Mouse (Mus musculus) E14TG2a.4 (cell line): Measurements from ENCODE around the gene Esyt1.
A peak's percentile ranks its signal among the peaks of the same experiment; 100 is the strongest.

ENCODE experiments used
- H3K27me3 ChIP-seq: 2 replicates; pipeline ENCODE4 v1.6.1; 2014; ENCODE audit warnings: low read length, control low read depth; ENCODE audit not compliant: insufficient read depth
- H3K36me3 ChIP-seq: 2 replicates; pipeline ENCODE4 v1.6.1; 2014; ENCODE audit warnings: low read length, control low read depth; ENCODE audit not compliant: insufficient read depth
- H3K4me1 ChIP-seq: replicated peaks from 2 replicates; pipeline ENCODE4 v1.6.1; 2014; ENCODE audit warnings: low read depth, low read length, control low read depth
- H3K4me3 ChIP-seq: replicated peaks from 2 replicates; pipeline ENCODE4 v1.5.1; 2014; ENCODE audit warnings: mild to moderate bottlenecking, low read length
- H3K9me3 ChIP-seq: 2 replicates; pipeline ENCODE4 v1.6.1; 2014; ENCODE audit warnings: low read length, control low read depth
- CTCF ChIP-seq: conservative IDR thresholded peaks from 2 replicates; pipeline ENCODE4 v1.5.1; 2014; ENCODE audit warnings: low read length
- NANOG ChIP-seq: IDR thresholded peaks from 2 replicates; pipeline ENCODE4 v1.6.1; 2014; ENCODE audit warnings: borderline replicate concordance, low read length, mixed read lengths
- POU5F1 ChIP-seq: IDR thresholded peaks from 2 replicates; pipeline ENCODE4 v1.6.1; 2014; ENCODE audit warnings: low read length, borderline replicate concordance

Gene Esyt1

DNA sequence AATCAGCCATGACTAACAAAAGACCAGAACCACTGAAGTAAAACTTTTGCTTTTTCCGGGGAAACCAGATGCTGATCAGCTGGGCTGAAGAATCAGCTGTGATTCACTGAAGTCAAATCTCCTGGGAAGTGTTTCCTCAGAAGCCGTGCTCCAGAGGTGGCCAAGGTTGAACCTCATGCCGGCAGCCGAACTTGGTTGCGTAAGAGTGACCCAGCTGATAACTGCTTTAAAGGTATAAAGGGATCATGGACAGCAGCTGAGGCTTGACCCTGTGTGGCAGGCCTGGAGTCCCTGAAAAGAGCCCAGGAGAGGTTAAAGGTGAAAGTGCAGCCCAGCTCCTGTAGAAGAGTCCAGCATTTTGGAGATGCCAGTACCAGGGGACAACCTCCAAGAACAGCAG is 23.3 kb downstream of the Esyt1 start:
- Histone ChIP-seq H3K27me3 (no peaks in the 10 kb centered on the region), H3K9me3 (no peaks in the 10 kb centered on the region), H3K4me1 (peaks cover 49% of the 10 kb centered on the region), H3K4me3 (no peak overlapping the region), H3K36me3 (no peaks in the 10 kb centered on the region)
- TF ChIP-seq CTCF: no peak
- TF ChIP-seq POU5F1: no peak
- no peak for TF ChIP-seq NANOG

DNA sequence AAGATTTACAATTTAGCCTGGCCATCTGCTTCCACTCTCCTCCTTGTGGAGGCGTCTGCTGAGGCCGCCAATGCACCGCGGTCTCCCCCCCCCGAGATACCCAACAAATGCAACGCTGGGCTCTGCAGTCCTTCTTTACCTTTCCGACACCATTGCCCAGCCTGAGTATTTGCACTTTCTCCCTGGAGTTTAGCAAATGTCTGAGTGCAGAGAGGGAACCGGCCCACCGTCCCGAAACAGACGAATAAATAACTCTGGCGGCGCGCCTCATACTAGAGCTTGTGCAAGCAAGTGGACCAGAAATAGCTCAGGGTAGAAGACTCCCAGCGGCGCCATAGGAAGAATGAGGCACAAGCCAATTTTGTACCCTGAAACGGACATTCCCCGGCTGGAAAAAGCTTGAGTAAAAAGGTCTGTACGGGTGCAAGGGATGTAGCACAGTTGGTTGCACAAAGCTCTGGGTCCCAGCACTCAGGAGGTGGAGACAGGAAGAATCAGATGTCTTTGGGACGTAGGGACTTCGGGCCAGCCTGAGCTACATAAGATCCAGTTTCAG is 26.5 kb downstream of the Esyt1 start:
- Histone ChIP-seq H3K4me3 (peak overlapping the region; percentile 82), H3K36me3 (peaks cover 5% of the 10 kb centered on the region; the same call in 1 of the 2 replicates), H3K4me1 (peaks cover 52% of the 10 kb centered on the region), H3K9me3 (no peaks in the 10 kb centered on the region), H3K27me3 (no peaks in the 10 kb centered on the region)
- no peak; the same call in 1 of the 2 replicates for TF ChIP-seq CTCF
- TF ChIP-seq NANOG: no peak
- no peak for TF ChIP-seq POU5F1

DNA sequence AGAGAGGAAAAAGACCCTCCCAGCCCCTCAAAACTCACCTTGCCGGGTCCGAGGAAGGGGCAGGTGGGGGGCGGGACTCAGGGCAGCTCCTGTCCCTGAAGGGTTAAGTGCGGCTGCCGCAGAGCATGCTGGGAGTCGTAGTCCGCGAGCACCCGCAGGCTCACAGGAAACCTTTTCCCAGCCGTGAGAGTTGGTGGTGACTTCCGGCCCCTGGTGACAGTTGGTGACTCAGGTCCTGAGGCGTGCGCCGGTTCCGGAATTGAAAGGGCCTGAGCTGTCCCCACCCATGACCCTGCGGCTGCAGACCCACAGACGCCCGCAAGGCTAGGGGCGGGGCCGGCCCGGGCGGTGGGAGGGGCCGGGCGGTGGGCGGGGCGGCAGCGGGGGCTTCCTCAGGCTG is 27.1 kb downstream of the Esyt1 start, which contains the start of gene Myl6b:
TSS of gene Myl6b (minus strand) at position 96 of the 400 bp plus-strand sequence.
- Histone ChIP-seq H3K4me1 (peaks cover 49% of the 10 kb centered on the region), H3K36me3 (peaks cover 5% of the 10 kb centered on the region; the same call in 1 of the 2 replicates), H3K4me3 (peak within 1 kb of the TSS; percentile 82), H3K9me3 (no peaks in the 10 kb centered on the region), H3K27me3 (no peaks in the 10 kb centered on the region)
- TF ChIP-seq POU5F1 (no peak), NANOG (no peak), CTCF (no peak)

DNA sequence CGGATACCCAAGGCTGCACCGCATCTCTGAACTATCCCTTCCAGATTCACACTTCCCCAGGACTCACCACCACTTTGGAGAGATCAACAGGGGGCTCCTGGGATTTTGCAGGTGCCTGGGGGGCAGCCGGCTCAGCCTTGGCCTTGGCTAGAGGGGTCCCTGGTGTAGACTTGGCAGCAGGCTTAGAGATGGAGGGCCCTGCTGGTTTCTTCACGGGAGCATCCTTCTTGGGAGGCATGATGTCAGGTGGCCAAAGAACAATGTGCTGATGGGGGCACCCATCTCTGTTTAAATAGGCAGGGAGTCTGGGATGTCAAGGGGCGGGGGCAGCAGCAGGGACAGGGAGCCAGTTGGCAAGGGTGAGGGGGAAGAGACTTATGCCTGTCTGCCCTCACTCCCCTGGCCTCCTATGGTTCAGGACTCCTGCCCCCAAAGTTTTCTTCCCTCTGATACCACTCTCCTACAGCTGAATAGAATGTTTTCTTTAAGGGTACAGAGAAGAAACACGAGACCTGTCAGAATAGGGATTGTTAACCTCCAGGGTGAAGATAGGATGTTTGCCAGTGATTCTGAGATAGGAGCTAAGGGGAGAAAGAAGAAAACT is 28.4 kb downstream of the Esyt1 start:
- Histone ChIP-seq H3K4me3 (no peak overlapping the region), H3K36me3 (peaks cover 9% of the 10 kb centered on the region), H3K9me3 (no peaks in the 10 kb centered on the region), H3K4me1 (peaks cover 54% of the 10 kb centered on the region), H3K27me3 (no peaks in the 10 kb centered on the region)
- no peak for TF ChIP-seq NANOG
- no peak for TF ChIP-seq CTCF
- TF ChIP-seq POU5F1: no peak

DNA sequence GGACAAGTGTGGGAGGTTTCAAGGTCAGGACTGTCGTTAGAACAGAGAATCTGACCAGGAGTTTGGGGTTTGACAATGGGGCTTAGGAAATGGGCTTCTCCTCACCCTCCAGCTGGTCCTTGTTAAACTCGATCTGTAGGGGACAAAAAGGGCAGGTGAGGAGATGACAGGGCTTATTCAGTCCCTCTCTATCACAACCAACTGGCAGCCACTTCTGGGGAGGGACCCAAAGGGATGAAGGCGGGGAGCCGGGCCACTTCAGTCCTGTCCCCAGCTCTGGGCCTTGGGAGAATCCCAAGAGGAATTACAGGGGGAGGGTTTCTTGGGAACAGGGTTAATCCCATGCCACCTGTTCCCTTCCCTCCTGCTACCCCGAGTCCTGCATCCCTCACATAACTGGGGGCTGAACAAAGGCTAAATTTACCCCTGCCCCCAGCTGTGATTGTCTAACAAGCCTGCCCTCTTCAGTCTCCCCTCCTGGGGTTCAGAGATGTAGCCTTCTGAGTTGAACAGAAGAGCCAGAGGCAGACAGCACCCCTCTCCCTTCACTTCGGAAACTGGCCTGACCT is 29.1 kb downstream of the Esyt1 start:
- no peaks in the 10 kb centered on the region for H3K27me3 ChIP-seq
- no peak overlapping the region for H3K4me3 ChIP-seq
- peaks cover 60% of the 10 kb centered on the region for H3K4me1 ChIP-seq
- H3K36me3 ChIP-seq: peaks cover 16% of the 10 kb centered on the region
- TF ChIP-seq NANOG (no peak), CTCF (no peak), POU5F1 (no peak)
- no peaks in the 10 kb centered on the region for H3K9me3 ChIP-seq

DNA sequence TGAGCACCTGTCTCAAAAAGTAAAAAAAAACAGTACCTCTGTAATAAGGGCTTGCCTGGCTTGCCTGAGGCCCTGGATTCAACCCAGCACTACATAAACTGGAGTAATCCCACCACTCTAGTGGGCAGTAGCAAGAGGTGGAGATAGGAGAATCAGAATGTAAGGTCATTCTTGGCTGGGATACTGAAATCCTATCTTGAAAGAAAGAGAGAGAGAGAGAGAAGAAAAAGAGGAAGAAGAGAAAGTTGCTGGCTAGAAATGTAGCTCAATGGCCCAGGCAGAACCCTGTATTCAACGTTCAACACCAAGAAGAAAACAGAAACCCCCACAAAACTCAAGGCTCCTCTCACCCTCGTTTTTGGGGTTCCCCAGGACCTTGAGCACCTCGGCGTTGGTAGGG is 29.8 kb downstream of the Esyt1 start:
- peaks cover 67% of the 10 kb centered on the region for H3K4me1 ChIP-seq
- H3K9me3 ChIP-seq: no peaks in the 10 kb centered on the region
- H3K36me3 ChIP-seq: peaks cover 23% of the 10 kb centered on the region
- TF ChIP-seq POU5F1: no peak
- H3K4me3 ChIP-seq: no peak overlapping the region
- H3K27me3 ChIP-seq: no peaks in the 10 kb centered on the region

DNA sequence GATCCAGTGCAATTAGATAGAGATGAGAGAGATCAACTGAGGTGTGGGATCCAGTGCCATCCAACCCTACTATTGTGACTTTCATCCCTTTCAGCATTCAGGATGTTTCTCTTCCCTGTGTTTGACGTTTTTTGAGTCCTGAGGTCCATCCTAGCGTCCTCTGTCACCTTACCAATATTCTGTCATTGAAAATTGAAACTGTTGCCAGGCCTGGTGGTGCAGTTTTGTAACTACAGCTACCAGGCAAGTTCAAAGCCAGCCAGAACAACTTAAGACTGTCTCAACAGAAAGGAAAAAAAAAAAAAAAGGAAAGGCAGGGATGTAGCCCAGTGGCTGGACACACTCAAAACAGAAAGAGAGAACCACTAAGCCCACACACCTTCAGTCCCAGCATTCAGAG is 30.4 kb downstream of the Esyt1 start:
- Histone ChIP-seq H3K9me3 (no peaks in the 10 kb centered on the region), H3K4me3 (peak overlapping the region; percentile 98), H3K4me1 (peaks cover 74% of the 10 kb centered on the region), H3K27me3 (no peaks in the 10 kb centered on the region), H3K36me3 (peaks cover 29% of the 10 kb centered on the region)
- no peak for TF ChIP-seq NANOG
- no peak for TF ChIP-seq POU5F1
- TF ChIP-seq CTCF: no peak; the same call in none of the 2 replicates

DNA sequence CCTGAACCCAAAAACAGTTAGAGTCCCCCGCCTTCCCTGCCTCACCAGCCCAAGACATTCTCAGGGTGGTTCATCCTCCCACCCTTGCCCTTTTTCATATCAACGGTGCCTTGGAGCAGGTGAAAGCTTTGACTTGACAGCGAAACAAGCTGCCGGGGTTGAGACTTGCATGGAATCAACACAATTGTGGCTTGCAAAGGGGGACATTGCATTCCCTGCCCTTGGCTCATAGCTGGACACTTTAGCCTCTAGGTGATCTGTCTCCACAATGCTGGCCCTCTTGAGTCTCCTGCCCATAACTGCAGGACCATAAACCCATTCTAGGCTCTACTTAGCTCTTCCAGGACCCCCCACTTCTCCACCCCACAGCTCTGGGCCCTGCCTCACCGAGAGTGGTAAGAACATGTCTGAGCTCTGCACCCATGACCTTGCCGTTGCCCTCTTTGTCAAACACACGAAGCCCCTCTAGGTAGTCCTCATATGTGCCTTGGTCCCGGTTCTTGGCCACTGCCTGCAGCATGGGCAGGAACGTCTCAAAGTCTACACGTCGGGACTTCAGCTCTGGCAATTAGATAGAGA is 30.9 kb downstream of the Esyt1 start:
- Histone ChIP-seq H3K36me3 (peaks cover 34% of the 10 kb centered on the region), H3K4me3 (peak overlapping the region; percentile 98), H3K4me1 (peaks cover 74% of the 10 kb centered on the region), H3K27me3 (no peaks in the 10 kb centered on the region), H3K9me3 (no peaks in the 10 kb centered on the region)
- TF ChIP-seq POU5F1: no peak
